Mouse (Mus musculus): ENCODE results near the gene AL607142.1. TPM values are rescaled to one million over a fixed set of nuclear protein-coding genes. Genes with fewer than 3 reads are reported as not detected.

The AL607142.1 gene
- polyA plus RNA-seq, 1 experiment = not detected

GRCm38 (mm10) chr4:120141810-120142209 lies 77.0 kb downstream of the AL607142.1 start:
- Histone ChIP-seq H3K4me1 (ENCODE audit: control insufficient read depth, insufficient read depth, low read length) (no peaks in the 10 kb centered on the region), H3K27ac (ENCODE audit: insufficient read depth, low read depth, low read length) (no peak overlapping the region), H3K4me3 (ENCODE audit: insufficient read depth, low read length) (no peak overlapping the region)
- TF ChIP-seq CTCF (IDR thresholded peaks at IDR 0.05; ENCODE audit: low read depth, low read length) (no peak), POLR2A (IDR thresholded peaks at IDR 0.05; ENCODE audit: borderline replicate concordance, low read depth, low read length) (no peak)

- TF ChIP-seq POLR2A (IDR thresholded peaks at IDR 0.05; ENCODE audit: borderline replicate concordance, low read depth, low read length) (no peak), CTCF (IDR thresholded peaks at IDR 0.05; ENCODE audit: low read depth, low read length) (no peak)
- no peaks in the 10 kb centered on the region for H3K4me1 ChIP-seq (ENCODE audit: control insufficient read depth, insufficient read depth, low read length)
- H3K27ac ChIP-seq (ENCODE audit: insufficient read depth, low read depth, low read length) = no peak overlapping the region
- H3K4me3 ChIP-seq (ENCODE audit: insufficient read depth, low read length) = no peak overlapping the region
Measured at GRCm38 (mm10) chr4:120142905-120143304, 78.1 kb downstream of the AL607142.1 start.

Other genes with a start within 250 kb of the AL607142.1 start
- gene Edn2, start 96.2 kb downstream of the AL607142.1 start, polyA plus RNA-seq (2012; ENCODE audit: insufficient read depth, insufficient read length, missing spikeins) = not detected in 2 replicates
- not detected in 2 replicates for gene Foxo6, start 222.4 kb downstream of the AL607142.1 start, polyA plus RNA-seq (2012; ENCODE audit: insufficient read depth, insufficient read length, missing spikeins)

Data from bone marrow macrophage, adult 2 months (primary cell).